Mouse (Mus musculus) testis, adult 2 months (tissue): ENCODE data around the gene Fzd5.

ENCODE experiments used
- CTCF ChIP-seq: fragments of 200-500 bp; IDR thresholded peaks from 2 replicates; pipeline ENCODE4 v1.5.1; 2012; ENCODE audit warnings: low read depth, mild to moderate bottlenecking, inconsistent platforms, low read length, moderate library complexity; ENCODE audit not compliant: control insufficient read depth, insufficient read depth, insufficient replicate concordance
- POLR2A ChIP-seq: fragments of 200-500 bp; IDR thresholded peaks from 2 replicates; pipeline ENCODE4 v1.6.1; 2012; ENCODE audit warnings: low read depth, mild to moderate bottlenecking, inconsistent platforms, low read length, moderate library complexity; ENCODE audit not compliant: control insufficient read depth

- TF ChIP-seq CTCF (no peak), POLR2A (no peak)
Observed at GRCm38 (mm10) chr1:64730046-64730445, 7.5 kb downstream of the Fzd5 start.
